Mouse (Mus musculus) olfactory bulb, adult 2 months (tissue): ENCODE data around the gene Fbxo17.

Experiments
- CTCF ChIP-seq: fragments of 200-500 bp; IDR thresholded peaks from 2 replicates; pipeline ENCODE4 v1.5.1; 2012; ENCODE audit warnings: low read depth, mild to moderate bottlenecking, low read length, moderate library complexity; ENCODE audit not compliant: insufficient read depth
- POLR2A ChIP-seq: fragments of 200-500 bp; IDR thresholded peaks from 2 replicates; pipeline ENCODE4 v1.6.1; 2012; ENCODE audit warnings: mild to moderate bottlenecking, low read depth, low read length, moderate library complexity; ENCODE audit not compliant: insufficient read depth

DNA sequence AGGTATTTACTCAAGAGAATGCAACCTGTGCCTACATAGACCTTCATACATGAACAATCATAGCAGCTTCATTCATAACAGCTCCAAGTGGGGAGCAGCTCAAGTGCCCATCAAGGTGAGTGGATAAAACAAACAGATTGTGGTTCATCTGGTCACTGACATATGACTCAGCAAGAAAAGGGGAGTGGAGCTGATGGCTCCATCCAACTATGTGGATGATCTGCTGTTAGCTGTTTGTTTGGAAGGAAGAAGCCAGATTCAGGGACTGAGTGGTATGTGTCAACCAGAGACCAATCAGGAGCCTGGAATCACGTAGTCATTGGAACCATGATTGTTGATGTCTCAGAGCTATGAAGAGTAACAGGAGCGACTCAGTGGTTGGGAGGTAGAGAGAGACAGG lies 8.0 kb downstream of the Fbxo17 start:
- TF ChIP-seq CTCF (no peak), POLR2A (no peak)
